Mouse (Mus musculus): ENCODE measurements around the gene Actl6b. TPM values are rescaled to one million over a fixed set of nuclear protein-coding genes. Genes with fewer than 3 reads are reported as not detected.

Gene Actl6b
- polyA plus RNA-seq, 2 experiments: 0.39 to 1.1 TPM

DNA sequence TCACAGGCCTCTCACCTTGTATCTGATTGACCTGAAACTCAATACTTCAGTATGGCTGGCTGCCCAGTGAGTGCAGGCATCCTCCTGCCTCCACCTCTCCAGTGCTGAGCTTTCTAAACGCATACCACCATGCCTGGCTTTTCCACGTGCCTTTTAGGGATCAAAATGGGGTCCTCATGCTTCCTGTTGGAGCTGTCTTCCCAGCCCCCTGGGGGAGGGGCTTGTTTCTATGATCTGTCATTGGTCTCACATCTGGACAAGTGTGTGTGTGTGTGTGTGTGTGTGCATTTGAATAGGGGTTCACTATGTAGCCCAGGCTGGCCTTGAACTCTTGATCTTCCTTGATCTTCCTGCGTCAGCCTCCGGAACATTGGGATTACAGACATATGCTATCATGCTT, 15.9 kb upstream of the Actl6b start:
- no peak for TF ChIP-seq POLR2A (IDR thresholded peaks at IDR 0.05; ENCODE audit: borderline replicate concordance, extremely low read depth, insufficient read depth, insufficient read length)
- no peak overlapping the region for H3K27ac ChIP-seq (replicated peaks; ENCODE audit: low read depth, low read length)
- no peak overlapping the region for H3K9ac ChIP-seq (ENCODE audit: low read depth, low read length, severe bottlenecking)
- no peaks in the 10 kb centered on the region for H3K4me1 ChIP-seq (ENCODE audit: control insufficient read depth, insufficient read depth, low read length)
- H3K9me3 ChIP-seq (ENCODE audit: control insufficient read depth, low read length): no peaks in the 10 kb centered on the region
- H3K27me3 ChIP-seq (ENCODE audit: control insufficient read depth, insufficient read depth, low read length): no peaks in the 10 kb centered on the region
- ATAC-seq (ENCODE audit: low FRiP score, low read depth): no peak
- H3K4me3 ChIP-seq (replicated peaks; ENCODE audit: low read length): no peak overlapping the region
- H3K36me3 ChIP-seq (ENCODE audit: control insufficient read depth, insufficient read depth, low read length): no peaks in the 10 kb centered on the region
- no peak overlapping the region for H3K4me2 ChIP-seq (replicated peaks; ENCODE audit: low read depth, low read length, severe bottlenecking)
- 65% methylated on average over 4 of the region's 4 CpGs for WGBS
- DNase-seq (ENCODE audit: low spot score): no peak

DNA sequence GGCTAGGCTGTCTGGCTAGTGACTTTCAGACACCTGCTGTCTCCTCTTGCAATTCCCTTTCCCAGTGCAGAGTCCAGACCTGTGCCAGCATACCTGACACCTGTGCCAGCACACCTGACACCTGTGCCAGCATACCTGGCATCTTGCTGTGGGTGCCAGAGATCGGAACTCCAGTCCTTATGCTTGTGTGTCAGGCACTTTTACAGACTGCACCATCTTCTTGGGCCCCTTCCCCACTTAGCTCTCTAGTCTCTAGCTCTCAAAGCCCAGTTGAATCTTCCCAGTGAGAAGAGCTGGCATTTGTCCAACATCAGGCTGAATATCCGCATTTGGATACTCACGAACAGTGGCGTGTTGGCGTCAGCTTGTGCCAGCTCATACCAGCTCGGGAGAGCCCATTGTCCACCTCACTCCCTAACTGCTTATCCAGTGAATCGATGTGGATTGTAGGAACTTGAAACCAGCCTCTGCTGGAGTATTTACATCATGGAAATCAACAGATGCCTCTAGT, 14.0 kb upstream of the Actl6b start:
- no peak for DNase-seq (ENCODE audit: low spot score)
- 71% methylated on average over 7 of the region's 7 CpGs for WGBS
- no peak for ATAC-seq (ENCODE audit: low FRiP score, low read depth)
- TF ChIP-seq POLR2A (IDR thresholded peaks at IDR 0.05; ENCODE audit: borderline replicate concordance, extremely low read depth, insufficient read depth, insufficient read length): no peak
- no peak overlapping the region for H3K4me2 ChIP-seq (replicated peaks; ENCODE audit: low read depth, low read length, severe bottlenecking)
- H3K27me3 ChIP-seq (ENCODE audit: control insufficient read depth, insufficient read depth, low read length): no peaks in the 10 kb centered on the region
- H3K9ac ChIP-seq (ENCODE audit: low read depth, low read length, severe bottlenecking): no peak overlapping the region
- H3K27ac ChIP-seq (replicated peaks; ENCODE audit: low read depth, low read length): no peak overlapping the region
- no peaks in the 10 kb centered on the region for H3K9me3 ChIP-seq (ENCODE audit: control insufficient read depth, low read length)
- no peaks in the 10 kb centered on the region for H3K4me1 ChIP-seq (ENCODE audit: control insufficient read depth, insufficient read depth, low read length)
- H3K4me3 ChIP-seq (replicated peaks; ENCODE audit: low read length): no peak overlapping the region
- H3K36me3 ChIP-seq (ENCODE audit: control insufficient read depth, insufficient read depth, low read length): no peaks in the 10 kb centered on the region

DNA sequence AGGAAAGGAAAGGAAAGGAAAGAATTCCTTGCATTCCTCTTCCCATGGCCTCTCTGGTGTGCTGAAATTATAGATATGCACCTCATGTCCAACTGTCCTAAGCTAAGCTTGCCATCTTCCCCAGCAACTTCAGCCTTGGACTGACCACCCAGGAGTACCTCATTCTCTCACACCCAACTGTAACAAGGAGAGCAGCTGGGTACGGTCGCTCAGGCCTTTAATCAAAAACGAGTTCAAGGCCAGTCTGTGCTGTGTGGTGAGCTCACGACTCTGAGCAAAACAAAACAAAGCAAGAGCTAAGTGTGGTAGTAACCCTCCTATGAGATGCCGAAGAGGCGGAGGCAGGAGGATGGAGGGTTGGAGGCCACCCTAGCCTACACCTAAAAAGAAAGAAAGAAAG, 12.3 kb upstream of the Actl6b start:
- DNase-seq (ENCODE audit: low spot score) (no peak), ATAC-seq (ENCODE audit: low FRiP score, low read depth) (no peak)
- WGBS: 68% methylated on average over 6 of the region's 6 CpGs
- H3K9me3 ChIP-seq (ENCODE audit: control insufficient read depth, low read length): no peaks in the 10 kb centered on the region
- H3K27me3 ChIP-seq (ENCODE audit: control insufficient read depth, insufficient read depth, low read length): no peaks in the 10 kb centered on the region
- H3K4me2 ChIP-seq (replicated peaks; ENCODE audit: low read depth, low read length, severe bottlenecking): no peak overlapping the region
- TF ChIP-seq POLR2A (IDR thresholded peaks at IDR 0.05; ENCODE audit: borderline replicate concordance, extremely low read depth, insufficient read depth, insufficient read length): no peak
- no peak overlapping the region for H3K9ac ChIP-seq (ENCODE audit: low read depth, low read length, severe bottlenecking)
- no peaks in the 10 kb centered on the region for H3K4me1 ChIP-seq (ENCODE audit: control insufficient read depth, insufficient read depth, low read length)
- H3K36me3 ChIP-seq (ENCODE audit: control insufficient read depth, insufficient read depth, low read length): no peaks in the 10 kb centered on the region
- H3K4me3 ChIP-seq (replicated peaks; ENCODE audit: low read length): no peak overlapping the region
- H3K27ac ChIP-seq (replicated peaks; ENCODE audit: low read depth, low read length): no peak overlapping the region

DNA sequence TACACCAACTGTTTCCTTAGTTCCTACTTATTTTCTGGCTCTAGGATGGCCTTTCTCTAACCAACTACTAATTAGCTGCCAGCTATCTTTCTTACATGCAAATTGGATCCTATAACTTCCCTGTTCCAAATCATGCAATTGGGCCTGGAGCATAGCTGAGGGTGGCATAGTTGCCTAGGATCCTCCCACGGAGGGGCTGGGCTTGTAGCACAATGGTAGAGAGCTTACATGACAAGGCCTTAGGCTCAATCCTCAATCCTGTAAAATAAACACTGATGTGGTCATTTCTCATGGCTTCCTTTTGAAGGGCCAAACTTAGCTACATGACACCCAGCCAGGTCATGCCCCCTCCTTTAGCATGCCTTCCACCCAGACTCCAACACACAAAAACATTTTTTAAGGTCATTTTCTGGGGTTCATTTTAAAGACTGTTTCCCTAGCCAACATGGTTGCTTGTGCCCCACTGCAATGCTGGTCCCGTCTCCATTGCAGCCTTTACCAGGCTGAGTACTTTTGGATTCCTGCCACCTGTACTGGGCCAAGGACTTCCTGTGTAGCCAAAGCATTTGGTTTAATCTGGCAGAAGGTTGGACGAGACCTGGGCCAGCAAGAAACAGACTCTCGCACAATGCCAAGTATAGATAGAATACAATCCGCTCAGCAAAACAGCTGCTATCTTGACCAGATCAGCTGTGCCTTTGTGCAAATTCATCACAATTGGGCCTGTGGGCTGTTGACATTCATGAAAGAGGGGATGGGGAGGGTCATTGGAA, 11.4 kb upstream of the Actl6b start:
- no peak overlapping the region for H3K4me3 ChIP-seq (replicated peaks; ENCODE audit: low read length)
- WGBS: 73% methylated on average over 5 of the region's 5 CpGs
- no peak overlapping the region for H3K4me2 ChIP-seq (replicated peaks; ENCODE audit: low read depth, low read length, severe bottlenecking)
- ATAC-seq (ENCODE audit: low FRiP score, low read depth) (no peak), DNase-seq (ENCODE audit: low spot score) (no peak)
- no peak overlapping the region for H3K27ac ChIP-seq (replicated peaks; ENCODE audit: low read depth, low read length)
- H3K9me3 ChIP-seq (ENCODE audit: control insufficient read depth, low read length): no peaks in the 10 kb centered on the region
- no peaks in the 10 kb centered on the region for H3K4me1 ChIP-seq (ENCODE audit: control insufficient read depth, insufficient read depth, low read length)
- no peak overlapping the region for H3K9ac ChIP-seq (ENCODE audit: low read depth, low read length, severe bottlenecking)
- no peaks in the 10 kb centered on the region for H3K27me3 ChIP-seq (ENCODE audit: control insufficient read depth, insufficient read depth, low read length)
- TF ChIP-seq POLR2A (IDR thresholded peaks at IDR 0.05; ENCODE audit: borderline replicate concordance, extremely low read depth, insufficient read depth, insufficient read length): no peak
- H3K36me3 ChIP-seq (ENCODE audit: control insufficient read depth, insufficient read depth, low read length): no peaks in the 10 kb centered on the region

DNA sequence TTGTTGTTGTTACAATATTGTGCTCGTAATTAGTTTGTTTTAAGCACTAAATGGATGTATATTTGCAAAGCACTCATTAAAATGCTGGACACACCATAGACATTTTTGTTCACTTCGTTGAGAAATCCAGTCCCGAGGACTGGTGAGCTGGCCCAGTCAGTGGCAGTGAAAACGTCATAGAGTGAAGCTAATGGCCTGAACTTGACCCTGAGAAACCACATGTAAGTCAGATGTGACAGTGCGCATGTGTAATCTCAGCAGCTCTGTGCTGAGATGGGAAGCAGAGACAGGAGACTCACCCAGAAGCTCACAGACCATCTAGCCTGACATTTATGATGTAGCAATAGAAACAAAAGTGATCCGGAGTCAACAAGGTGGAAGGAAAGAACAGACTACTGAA, 8.4 kb upstream of the Actl6b start:
- H3K9me3 ChIP-seq (ENCODE audit: control insufficient read depth, low read length): no peaks in the 10 kb centered on the region
- 61% methylated on average over 6 of the region's 6 CpGs for whole genome bisulfite sequencing
- no peak overlapping the region for H3K27ac ChIP-seq (replicated peaks; ENCODE audit: low read depth, low read length)
- H3K4me3 ChIP-seq (replicated peaks; ENCODE audit: low read length): no peak overlapping the region
- H3K36me3 ChIP-seq (ENCODE audit: control insufficient read depth, insufficient read depth, low read length): no peaks in the 10 kb centered on the region
- DNase-seq (ENCODE audit: low spot score): no peak
- no peak overlapping the region for H3K4me2 ChIP-seq (replicated peaks; ENCODE audit: low read depth, low read length, severe bottlenecking)
- no peaks in the 10 kb centered on the region for H3K27me3 ChIP-seq (ENCODE audit: control insufficient read depth, insufficient read depth, low read length)
- no peak overlapping the region for H3K9ac ChIP-seq (ENCODE audit: low read depth, low read length, severe bottlenecking)
- no peaks in the 10 kb centered on the region for H3K4me1 ChIP-seq (ENCODE audit: control insufficient read depth, insufficient read depth, low read length)
- no peak for ATAC-seq (ENCODE audit: low FRiP score, low read depth)
- TF ChIP-seq POLR2A (IDR thresholded peaks at IDR 0.05; ENCODE audit: borderline replicate concordance, extremely low read depth, insufficient read depth, insufficient read length): no peak

Data from limb, embryonic 14.5 days (tissue).